Mouse (Mus musculus) naive thymus-derived CD4-positive, alpha-beta T cell, adult 5 months (primary cell): ENCODE data around the gene Gm49380. TPM values are rescaled to one million over a fixed set of nuclear protein-coding genes. Genes with fewer than 3 reads are reported as not detected.

Experiments
- polyA plus RNA-seq: library from polyadenylated mRNA; unstranded; fragments of 100-300 nt; shearing (Covaris generic); gene quantifications from one replicate; pipeline ENCODE4 v1.2.1, GENCODE M21; 2017

Gene Gm49380
- not detected for polyA plus RNA-seq

DNA sequence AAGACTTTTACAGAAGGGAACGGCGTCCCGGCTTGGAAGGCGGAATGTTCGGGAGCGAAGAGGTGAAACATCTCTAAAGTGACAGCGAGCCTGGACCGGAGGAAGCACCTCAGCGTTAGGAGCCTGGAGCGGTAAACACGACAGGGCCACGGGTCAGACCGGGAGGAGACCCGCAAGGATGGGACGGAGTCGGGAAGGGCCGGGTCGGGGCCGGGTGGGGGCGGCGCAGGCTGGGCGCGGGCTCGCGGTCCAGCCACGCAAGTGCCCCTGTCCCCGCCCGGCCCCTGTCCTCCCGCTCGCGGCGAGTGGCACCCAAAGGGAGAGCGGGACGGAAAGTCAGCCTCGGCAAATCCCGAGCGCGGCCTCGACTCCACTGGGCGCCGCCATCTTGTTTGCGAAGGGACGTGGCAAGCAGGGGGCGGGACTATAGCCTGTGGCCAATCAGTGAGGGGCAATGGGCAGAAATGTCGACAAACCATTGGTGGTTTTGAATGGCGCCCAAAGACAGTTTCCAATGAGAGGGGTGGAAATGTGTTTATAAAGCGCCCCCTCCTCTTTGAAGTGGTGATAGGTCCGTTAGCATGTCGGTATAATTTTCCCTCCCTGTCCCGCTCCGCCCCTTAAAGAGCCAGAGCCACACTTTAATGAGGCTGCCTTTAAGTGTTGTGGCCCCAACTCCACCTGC lies at the start of gene Gm49380, which contains the start of gene Rnf26:
TSS of gene Gm49380 (minus strand) at position 396 of the 685 bp plus-strand sequence.
TSS of gene Rnf26 (minus strand) at position 413 of the 685 bp plus-strand sequence.

GRCm38 (mm10) chr9:44134101-44134850 lies 21.0 kb upstream of the Gm49380 start, which contains the start of gene Mcam:
TSS of gene Mcam (plus strand) at chr9:44134469.

GRCm38 (mm10) chr9:44107110-44107509 lies 6.2 kb downstream of the Gm49380 start, which contains the start of gene C1qtnf5:
TSS of gene C1qtnf5 (plus strand) at chr9:44107245.

DNA sequence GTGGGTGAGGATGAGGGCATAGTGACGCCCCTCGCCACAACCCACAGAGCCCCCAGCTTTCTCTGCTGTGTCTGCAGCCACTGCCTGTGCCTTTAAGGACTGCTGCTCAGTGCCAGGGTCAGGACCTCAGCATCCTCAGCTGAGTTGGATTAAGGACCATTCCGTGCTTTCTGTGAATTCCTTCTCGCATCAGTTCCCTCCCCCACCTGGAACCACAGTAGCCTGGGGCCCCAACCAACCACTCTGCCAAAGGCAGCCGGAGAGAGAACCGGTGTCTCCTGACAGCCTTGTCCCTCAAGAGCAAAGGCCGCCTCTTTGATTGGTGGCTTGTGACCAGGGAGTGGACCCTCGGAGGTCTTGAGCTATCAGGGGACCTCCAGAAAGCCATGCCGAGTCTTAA lies 11.8 kb downstream of the Gm49380 start, which contains the start of gene Mfrp:
TSS of gene Mfrp (plus strand) at position 240 of the 400 bp plus-strand sequence.

DNA sequence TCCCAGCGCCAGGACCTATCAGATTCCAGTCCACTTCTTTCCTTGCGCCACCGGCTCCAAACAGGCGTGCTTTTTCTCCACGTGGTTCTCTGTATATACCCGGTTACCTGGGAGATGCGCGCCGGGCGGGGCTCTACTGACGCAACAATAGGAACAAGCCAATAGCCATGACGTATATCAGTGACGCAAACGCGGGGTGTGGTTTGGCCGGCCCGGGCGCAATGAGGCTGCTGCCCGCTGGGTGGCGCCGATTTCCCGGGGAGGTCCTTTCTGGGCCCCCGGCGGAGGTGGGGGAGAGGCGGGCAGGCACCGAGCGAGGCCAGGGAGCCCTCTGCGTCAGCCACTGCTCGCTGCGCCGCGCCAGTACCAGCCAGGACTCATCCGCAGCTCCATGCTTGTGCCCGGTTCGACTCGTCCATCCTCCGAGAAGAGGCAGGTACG lies 46.5 kb downstream of the Gm49380 start, which contains the start of gene Usp2:
TSS of gene Usp2 (plus strand) at position 237 of the 441 bp plus-strand sequence.

GRCm38 (mm10) chr9:44042836-44043707 lies 70.2 kb downstream of the Gm49380 start, which contains the start of gene Thy1:
TSS of gene Thy1 (plus strand) at chr9:44043384.

Other genes starting within 250 kb of the Gm49380 start
- 60.0 TPM for gene Thy1, start 70.1 kb downstream of the Gm49380 start, polyA plus RNA-seq
- gene Usp2, start 46.5 kb downstream of the Gm49380 start, polyA plus RNA-seq: 25.7 TPM
- not detected for gene Mfrp, start 11.8 kb downstream of the Gm49380 start, polyA plus RNA-seq
- not detected for gene C1qtnf5, start 6.3 kb downstream of the Gm49380 start, polyA plus RNA-seq
- gene Rnf26, start within 50 bp of the Gm49380 start, polyA plus RNA-seq: 20.6 TPM
- gene Mcam, start 21.0 kb upstream of the Gm49380 start, polyA plus RNA-seq: 0.70 TPM
- 46.8 TPM for gene Cbl, start 120.5 kb upstream of the Gm49380 start, polyA plus RNA-seq
- gene Ccdc153, start 127.2 kb upstream of the Gm49380 start, polyA plus RNA-seq: not detected
- not detected for gene Pdzd3, start 138.0 kb upstream of the Gm49380 start, polyA plus RNA-seq
- gene Nlrx1, start 155.1 kb upstream of the Gm49380 start, polyA plus RNA-seq: 2.9 TPM
- gene Abcg4, start 175.1 kb upstream of the Gm49380 start, polyA plus RNA-seq: not detected
- gene Hinfp, start 192.2 kb upstream of the Gm49380 start, polyA plus RNA-seq: 49.0 TPM
- gene C2cd2l, start 206.8 kb upstream of the Gm49380 start, polyA plus RNA-seq: 19.9 TPM
- gene Dpagt1, start 212.5 kb upstream of the Gm49380 start, polyA plus RNA-seq: 6.6 TPM
- gene H2afx, start 221.2 kb upstream of the Gm49380 start, polyA plus RNA-seq: 62.7 TPM
- 20.3 TPM for gene Hmbs, start 230.7 kb upstream of the Gm49380 start, polyA plus RNA-seq
- gene Vps11, start 248.2 kb upstream of the Gm49380 start, polyA plus RNA-seq: 73.9 TPM